Mouse (Mus musculus) heart, postnatal 0 days (tissue): Measurements from ENCODE around the gene Krt86.

Source experiments
- CTCF ChIP-seq: IDR thresholded peaks from 2 replicates; pipeline ENCODE4 v1.5.1; 2016; ENCODE audit warnings: antibody characterized with exemption, control low read depth, low read depth
- EP300 ChIP-seq: IDR thresholded peaks from 2 replicates; pipeline ENCODE4 v1.6.1; 2016; ENCODE audit warnings: antibody characterized with exemption, low read depth

DNA sequence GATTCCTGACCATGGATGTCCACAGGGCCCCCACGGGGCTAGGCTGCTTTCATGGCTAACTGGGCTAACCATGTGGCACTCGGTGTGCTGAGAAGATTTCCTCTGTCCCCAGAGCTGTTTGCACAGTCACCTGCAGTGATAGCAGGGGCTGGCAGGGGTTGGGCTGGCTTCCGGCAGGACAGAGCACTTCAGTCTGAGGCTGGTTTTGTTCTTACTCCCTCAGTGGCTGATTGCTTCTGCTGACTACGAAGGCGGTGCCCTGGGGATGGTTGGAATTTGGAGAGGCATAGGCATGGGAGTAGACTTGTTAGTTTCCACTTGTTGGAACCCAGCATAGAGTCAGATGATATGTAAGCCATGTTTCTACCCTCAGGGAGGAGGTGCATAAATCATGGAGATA lies 48.4 kb upstream of the Krt86 start:
- TF ChIP-seq CTCF (no peak), EP300 (no peak)
